Mouse (Mus musculus) embryonic facial prominence, embryonic 13.5 days (tissue): Measurements from ENCODE around the gene Ccz1. TPM values are rescaled to one million over a fixed set of nuclear protein-coding genes. Genes with fewer than 3 reads are reported as not detected.

ENCODE experiments used
- ATAC-seq: fragments of 200-750 bp; cut with Nextera tagmentation; 2 replicates; pipeline ENCODE4 v1.8.0; 2017; ENCODE audit warnings: low read depth; ENCODE audit not compliant: insufficient number of reproducible peaks, insufficient read depth, low FRiP score, low TSS enrichment
- H3K27ac ChIP-seq: fragments of 300-500 bp; sonication (generic); 2 replicates; pipeline ENCODE4 v1.5.1; 2015; ENCODE audit warnings: moderate library complexity, mild to moderate bottlenecking, inconsistent platforms
- H3K27me3 ChIP-seq: fragments of 300-500 bp; sonication (generic); 2 replicates; pipeline ENCODE4 v1.6.1; 2015; ENCODE audit warnings: mild to moderate bottlenecking, inconsistent platforms
- H3K36me3 ChIP-seq: fragments of 300-500 bp; sonication (generic); 2 replicates; pipeline ENCODE4 v1.6.1; 2015; ENCODE audit warnings: mild to moderate bottlenecking, inconsistent platforms
- H3K4me1 ChIP-seq: fragments of 300-500 bp; sonication (generic); 2 replicates; pipeline ENCODE4 v1.6.1; 2015; ENCODE audit warnings: inconsistent platforms
- H3K4me2 ChIP-seq: fragments of 300-500 bp; sonication (generic); 2 replicates; pipeline ENCODE4 v1.6.1; 2015; ENCODE audit warnings: moderate library complexity, mild to moderate bottlenecking, inconsistent platforms
- H3K4me3 ChIP-seq: fragments of 300-500 bp; sonication (generic); 2 replicates; pipeline ENCODE4 v1.5.1; 2015; ENCODE audit warnings: mild to moderate bottlenecking, inconsistent platforms
- H3K9ac ChIP-seq: fragments of 300-500 bp; sonication (generic); 2 replicates; pipeline ENCODE4 v1.6.1; 2015; ENCODE audit warnings: mild to moderate bottlenecking, inconsistent platforms
- H3K9me3 ChIP-seq: fragments of 300-500 bp; sonication (generic); 2 replicates; pipeline ENCODE4 v1.6.1; 2016; ENCODE audit warnings: inconsistent platforms
- WGBS: fragments of 180-500 bp; shearing (Covaris S2); methylation state at CpG from one replicate; pipeline ENCODE4 v1.1.7; 2015; ENCODE audit warnings: mixed read lengths; 5-methylcytosine and 5-hydroxymethylcytosine counted together
- polyA plus RNA-seq: library from polyadenylated mRNA; unstranded; fragments of >200 nt; fragmentation: Nextera tagmentation; extraction: Ambion mirVana; gene quantifications from 2 replicates; pipeline ENCODE4 v1.2.1, GENCODE M21; 2015

Gene Ccz1
- polyA plus RNA-seq, 1 experiment from 2014 or later = 82.0 TPM

DNA sequence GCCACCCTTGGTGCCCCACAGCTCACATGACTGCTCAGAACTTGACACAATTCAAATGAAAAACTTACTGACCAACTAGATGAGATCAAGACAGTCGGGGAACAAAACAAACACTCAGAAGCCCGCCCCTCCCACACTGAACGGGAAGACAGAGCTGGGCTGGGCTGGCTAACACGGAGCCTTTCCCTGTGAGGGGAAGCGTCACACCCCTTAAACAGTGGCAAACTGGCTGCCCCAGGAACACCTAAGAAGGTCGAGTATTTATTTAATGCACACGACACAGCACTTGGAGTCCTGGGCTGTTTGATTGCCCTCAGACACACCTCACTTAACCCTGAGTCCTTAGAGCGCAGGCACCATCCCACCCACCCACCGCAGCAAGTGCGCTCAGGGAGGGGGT is 22.0 kb downstream of the Ccz1 start:
- H3K9ac ChIP-seq = no peak overlapping the region
- H3K9me3 ChIP-seq = no peaks in the 10 kb centered on the region
- WGBS = 87% methylated on average over 10 of the region's 10 CpGs
- no peak overlapping the region for H3K27ac ChIP-seq
- H3K4me1 ChIP-seq = no peaks in the 10 kb centered on the region
- H3K36me3 ChIP-seq = peaks cover 97% of the 10 kb centered on the region
- H3K4me3 ChIP-seq = no peak overlapping the region
- no peak overlapping the region for H3K4me2 ChIP-seq
- no peak for ATAC-seq
- no peaks in the 10 kb centered on the region for H3K27me3 ChIP-seq

GRCm38 (mm10) chr5:143990086-143990485 is 24.6 kb downstream of the Ccz1 start:
- H3K4me2 ChIP-seq = no peak overlapping the region
- H3K4me1 ChIP-seq = no peaks in the 10 kb centered on the region
- no peaks in the 10 kb centered on the region for H3K9me3 ChIP-seq
- H3K27ac ChIP-seq = no peak overlapping the region
- ATAC-seq = no peak
- no peaks in the 10 kb centered on the region for H3K27me3 ChIP-seq
- no peak overlapping the region for H3K9ac ChIP-seq
- 92% methylated on average over 11 of the region's 11 CpGs for WGBS
- H3K4me3 ChIP-seq = no peak overlapping the region
- H3K36me3 ChIP-seq = peaks cover 98% of the 10 kb centered on the region

DNA sequence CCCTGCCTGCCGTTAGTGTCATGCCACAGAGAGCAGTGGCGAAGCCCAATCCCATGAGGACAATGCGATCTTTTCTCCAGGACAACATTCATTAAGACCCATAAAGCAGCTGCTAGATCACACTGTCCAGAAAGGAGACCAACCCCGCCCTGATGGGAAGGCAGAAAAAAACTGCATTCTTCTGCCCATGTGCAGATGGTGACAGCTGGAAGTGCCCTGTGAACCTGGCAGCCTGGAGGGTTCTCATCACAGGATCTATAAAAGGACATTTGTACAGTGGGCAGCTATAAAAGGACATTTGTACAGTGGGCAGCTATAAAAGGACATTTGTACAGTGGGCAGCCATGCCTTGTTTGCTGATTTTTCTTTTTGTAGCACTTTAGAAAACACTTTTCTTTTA is 25.6 kb downstream of the Ccz1 start:
- Histone ChIP-seq H3K4me3 (no peak overlapping the region), H3K9me3 (no peaks in the 10 kb centered on the region), H3K9ac (no peak overlapping the region), H3K36me3 (peaks cover 95% of the 10 kb centered on the region), H3K4me1 (no peaks in the 10 kb centered on the region), H3K4me2 (no peak overlapping the region), H3K27me3 (no peaks in the 10 kb centered on the region), H3K27ac (no peak overlapping the region)
- 89% methylated on average over 4 of the region's 4 CpGs for WGBS
- no peak for ATAC-seq

GRCm38 (mm10) chr5:143987596-143987995 is 27.1 kb downstream of the Ccz1 start:
- Histone ChIP-seq H3K27me3 (no peaks in the 10 kb centered on the region), H3K4me3 (no peak overlapping the region), H3K9me3 (no peaks in the 10 kb centered on the region), H3K4me2 (no peak overlapping the region), H3K27ac (no peak overlapping the region), H3K4me1 (no peaks in the 10 kb centered on the region), H3K36me3 (peaks cover 81% of the 10 kb centered on the region), H3K9ac (no peak overlapping the region)
- no peak for ATAC-seq
- 87% methylated on average over 3 of the region's 3 CpGs for WGBS

DNA sequence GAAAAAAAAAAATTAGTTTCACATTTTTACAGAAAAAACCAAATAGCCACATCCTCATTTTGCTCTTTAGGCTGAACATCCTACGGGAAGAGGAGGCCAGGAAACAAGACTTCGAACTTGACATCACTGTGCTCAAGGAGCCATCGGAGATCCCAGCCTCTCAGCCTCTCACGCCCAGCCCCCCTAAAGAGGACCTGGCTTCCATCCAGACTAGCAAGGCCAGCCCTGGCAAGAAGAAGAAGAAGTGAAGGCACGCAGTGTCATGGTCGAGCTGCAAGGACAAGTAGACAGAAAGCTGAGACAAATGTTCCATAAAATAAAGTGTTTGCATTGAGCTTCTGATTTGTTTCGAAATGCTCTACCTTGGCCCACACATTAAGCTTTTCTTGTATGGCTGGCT is 29.3 kb downstream of the Ccz1 start:
- Histone ChIP-seq H3K4me2 (no peak overlapping the region), H3K9ac (no peak overlapping the region), H3K27me3 (no peaks in the 10 kb centered on the region), H3K4me1 (0 out of 2 replicates have a peak, but pooled peaks cover 3% of the 10 kb centered on the region), H3K27ac (no peak overlapping the region), H3K4me3 (no peak overlapping the region), H3K9me3 (no peaks in the 10 kb centered on the region), H3K36me3 (peaks cover 58% of the 10 kb centered on the region)
- ATAC-seq = no peak
- WGBS = 87% methylated on average over 7 of the region's 7 CpGs

DNA sequence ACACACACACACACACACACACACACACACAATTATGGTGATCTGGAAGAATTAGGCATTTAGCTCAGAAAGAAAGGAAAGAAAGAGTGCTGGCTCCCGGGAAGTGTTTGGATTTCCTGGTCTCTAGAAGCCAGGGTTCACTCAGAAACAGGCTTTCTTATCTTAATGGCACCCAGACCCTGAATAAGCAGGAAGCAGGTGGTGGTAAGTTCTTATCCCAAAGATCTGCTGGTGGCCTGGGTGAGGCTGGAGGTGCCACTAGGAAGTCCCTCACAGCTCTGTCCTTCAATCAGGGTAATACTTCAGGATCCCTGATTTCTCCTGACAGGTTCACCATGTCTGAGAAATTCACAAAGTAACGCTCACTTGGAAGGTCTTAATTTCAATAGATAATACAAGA is 32.3 kb downstream of the Ccz1 start:
- 96% methylated on average over 2 of the region's 2 CpGs for WGBS
- Histone ChIP-seq H3K4me3 (no peak overlapping the region), H3K36me3 (peaks cover 28% of the 10 kb centered on the region), H3K27me3 (no peaks in the 10 kb centered on the region), H3K4me1 (0 out of 2 replicates have a peak, but pooled peaks cover 3% of the 10 kb centered on the region), H3K9me3 (no peaks in the 10 kb centered on the region), H3K27ac (no peak overlapping the region), H3K9ac (no peak overlapping the region), H3K4me2 (no peak overlapping the region)
- ATAC-seq = no peak

DNA sequence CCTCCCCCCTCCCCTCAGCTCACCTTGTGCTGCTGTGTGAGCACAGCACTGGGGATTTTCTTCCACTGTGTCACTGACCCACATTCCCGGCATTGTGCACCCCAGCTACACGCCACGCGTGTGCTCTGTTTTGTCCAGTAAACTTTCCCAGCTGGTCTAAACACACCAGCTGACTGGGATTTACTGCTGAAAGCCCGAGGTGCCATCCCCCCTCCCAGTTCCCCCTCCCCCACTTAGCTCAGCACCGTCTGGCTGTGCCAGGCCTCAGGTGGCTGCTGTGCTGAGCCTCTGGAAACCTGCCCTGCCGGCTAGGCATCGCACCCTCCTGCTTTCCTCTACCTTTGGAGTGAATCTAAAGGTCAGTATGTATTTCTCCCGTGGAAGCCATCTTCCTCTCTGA is 33.8 kb downstream of the Ccz1 start:
- Histone ChIP-seq H3K9ac (peak overlapping the region; percentile 46; the same call in 1 of the 2 replicates), H3K27me3 (no peaks in the 10 kb centered on the region), H3K27ac (no peak overlapping the region), H3K4me2 (no peak overlapping the region), H3K36me3 (peaks cover 14% of the 10 kb centered on the region), H3K9me3 (no peaks in the 10 kb centered on the region), H3K4me1 (0 out of 2 replicates have a peak, but pooled peaks cover 3% of the 10 kb centered on the region), H3K4me3 (no peak overlapping the region)
- no peak for ATAC-seq
- 28% methylated on average over 9 of the region's 9 CpGs for WGBS

DNA sequence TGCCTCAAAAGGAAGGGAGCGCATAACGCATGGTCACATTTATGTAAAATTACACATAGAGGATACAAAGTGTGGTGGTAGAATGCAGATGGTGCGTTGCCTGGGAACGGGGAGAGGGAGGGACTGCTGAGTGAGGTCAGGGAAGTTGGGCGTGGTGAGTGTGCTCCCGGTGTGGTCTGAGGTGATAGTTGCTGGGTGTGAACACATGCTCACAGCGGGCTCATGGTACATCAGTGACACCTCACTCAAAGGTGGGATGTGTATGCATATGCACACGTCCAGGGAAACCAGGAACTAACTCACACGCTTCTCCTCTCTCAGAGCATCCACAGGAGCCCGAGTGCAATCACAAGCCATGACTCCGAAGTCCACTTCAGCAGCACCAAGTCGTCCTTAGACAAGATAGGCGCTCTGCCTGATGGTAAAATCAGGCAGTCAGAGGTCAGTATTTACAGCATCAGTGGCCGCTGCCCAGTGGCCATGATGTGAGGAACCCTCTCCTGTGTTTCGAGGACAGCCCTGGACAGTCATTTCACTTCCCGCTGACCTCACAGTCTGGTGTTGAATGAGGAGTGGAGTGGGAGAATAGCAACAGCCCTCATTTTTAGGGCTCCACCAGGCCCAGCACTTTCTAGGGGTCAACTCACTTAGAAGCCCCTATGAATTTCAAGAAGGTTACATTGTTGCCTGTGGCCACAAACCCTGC is 37.8 kb downstream of the Ccz1 start:
- H3K27me3 ChIP-seq = no peaks in the 10 kb centered on the region
- no peak for ATAC-seq
- no peaks in the 10 kb centered on the region for H3K36me3 ChIP-seq
- no peak overlapping the region for H3K27ac ChIP-seq
- H3K4me2 ChIP-seq = no peak overlapping the region
- no peaks in the 10 kb centered on the region for H3K9me3 ChIP-seq
- no peak overlapping the region for H3K9ac ChIP-seq
- H3K4me1 ChIP-seq = 0 out of 2 replicates have a peak, but pooled peaks cover 3% of the 10 kb centered on the region
- no peak overlapping the region for H3K4me3 ChIP-seq
- 79% methylated on average over 16 of the region's 16 CpGs for WGBS

GRCm38 (mm10) chr5:143976232-143976631 is 38.4 kb downstream of the Ccz1 start:
- no peak overlapping the region for H3K4me3 ChIP-seq
- H3K4me2 ChIP-seq = no peak overlapping the region
- no peak overlapping the region for H3K9ac ChIP-seq
- no peaks in the 10 kb centered on the region for H3K9me3 ChIP-seq
- WGBS = 87% methylated on average over 11 of the region's 11 CpGs
- H3K27me3 ChIP-seq = no peaks in the 10 kb centered on the region
- ATAC-seq = no peak
- H3K4me1 ChIP-seq = 0 out of 2 replicates have a peak, but pooled peaks cover 3% of the 10 kb centered on the region
- no peaks in the 10 kb centered on the region for H3K36me3 ChIP-seq
- no peak overlapping the region for H3K27ac ChIP-seq

DNA sequence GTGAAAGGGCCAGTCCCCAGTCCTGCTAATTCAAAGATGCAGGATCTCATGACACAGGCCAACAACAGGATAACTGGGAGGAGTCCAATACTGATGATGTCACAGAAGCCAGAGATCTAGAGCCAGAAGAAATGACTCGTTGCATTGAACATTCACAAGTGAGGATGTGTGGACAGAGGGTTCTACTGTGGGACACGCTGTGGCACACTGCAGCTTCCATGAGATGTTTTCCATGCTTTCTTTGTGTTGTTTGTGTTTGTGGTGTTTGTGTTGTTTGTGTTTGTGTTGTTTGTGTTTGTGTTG is 39.1 kb downstream of the Ccz1 start:
- Histone ChIP-seq H3K27ac (no peak overlapping the region), H3K9ac (no peak overlapping the region), H3K36me3 (no peaks in the 10 kb centered on the region), H3K4me3 (no peak overlapping the region), H3K27me3 (no peaks in the 10 kb centered on the region), H3K4me1 (no peaks in the 10 kb centered on the region), H3K4me2 (no peak overlapping the region), H3K9me3 (no peaks in the 10 kb centered on the region)
- no peak for ATAC-seq
- WGBS = 67% methylated on average over 2 of the region's 2 CpGs

- H3K4me2 ChIP-seq = no peak overlapping the region
- no peaks in the 10 kb centered on the region for H3K4me1 ChIP-seq
- H3K27me3 ChIP-seq = no peaks in the 10 kb centered on the region
- H3K27ac ChIP-seq = no peak overlapping the region
- no peak overlapping the region for H3K9ac ChIP-seq
- H3K4me3 ChIP-seq = no peak overlapping the region
- no peaks in the 10 kb centered on the region for H3K36me3 ChIP-seq
- no peaks in the 10 kb centered on the region for H3K9me3 ChIP-seq
- 49% methylated on average over 4 of the region's 4 CpGs for WGBS
- ATAC-seq = 0 out of 2 replicates have a peak, but pooled peaks have one; percentile 35
These were observed 39.6 kb downstream of the Ccz1 start for GRCm38 (mm10) chr5:143974931-143975630.

- Histone ChIP-seq H3K4me1 (no peaks in the 10 kb centered on the region), H3K9ac (no peak overlapping the region), H3K36me3 (no peaks in the 10 kb centered on the region), H3K9me3 (no peaks in the 10 kb centered on the region), H3K4me3 (no peak overlapping the region), H3K4me2 (no peak overlapping the region), H3K27me3 (no peaks in the 10 kb centered on the region), H3K27ac (no peak overlapping the region)
- no peak for ATAC-seq
- 63% methylated on average over 3 of the region's 3 CpGs for WGBS
These were observed 42.0 kb downstream of the Ccz1 start for GRCm38 (mm10) chr5:143972628-143973027.
